Mouse (Mus musculus) thymus, postnatal 10 days (tissue): ENCODE results near the gene Fbxl18.
"Not testable (repeated sequence)": the region's sequence is repeated elsewhere in the genome, so short reads cannot be mapped to it uniquely, and the experiment has no call there.

ENCODE experiments used
- DNase-seq, 2 experiments: peaks; one replicate each; pipeline ENCODE4 v3.0.0; 2021; ENCODE audit warnings: low spot score in 2 of 2

Fbxl18 gene

DNA sequence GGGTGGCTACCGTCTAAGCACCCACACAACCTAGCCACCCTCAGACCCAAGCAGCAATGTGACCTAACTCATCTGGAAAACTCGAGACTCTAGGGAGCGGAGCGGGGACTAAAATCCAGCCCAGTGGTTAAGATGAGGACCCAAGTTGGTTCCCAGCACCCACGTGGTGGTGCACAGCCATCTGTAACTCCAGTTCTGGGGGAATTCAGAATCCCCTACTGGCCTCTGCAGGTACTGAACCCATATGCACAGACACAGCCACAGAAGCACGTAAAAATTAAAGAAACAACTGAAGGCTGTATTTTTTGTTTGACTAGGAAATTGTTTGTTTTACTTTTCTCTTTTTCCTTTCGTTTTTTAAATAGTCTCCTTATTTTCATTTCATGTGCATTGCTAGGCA, 21.5 kb downstream of the Fbxl18 start:
- DNase-seq: no peak

DNA sequence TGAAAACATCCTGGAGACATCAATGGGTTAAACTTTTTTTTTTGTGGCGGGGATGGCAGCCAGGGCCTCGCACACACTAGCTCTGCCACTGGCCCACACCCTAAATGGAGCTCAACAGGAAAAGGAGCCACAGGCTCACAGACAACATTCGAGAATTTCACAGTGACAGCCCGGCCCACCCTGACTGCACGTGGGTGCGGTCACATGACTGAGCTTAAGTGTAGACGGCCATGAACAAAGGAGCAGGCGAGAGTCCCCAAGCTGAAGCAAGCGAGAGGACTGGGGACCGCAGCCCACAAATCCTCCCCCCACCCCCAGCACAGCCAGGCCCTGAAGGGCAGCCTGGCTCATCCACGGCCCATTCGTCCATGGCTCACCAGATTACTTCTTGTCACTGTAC, 23.5 kb downstream of the Fbxl18 start:
- DNase-seq: no peak

DNA sequence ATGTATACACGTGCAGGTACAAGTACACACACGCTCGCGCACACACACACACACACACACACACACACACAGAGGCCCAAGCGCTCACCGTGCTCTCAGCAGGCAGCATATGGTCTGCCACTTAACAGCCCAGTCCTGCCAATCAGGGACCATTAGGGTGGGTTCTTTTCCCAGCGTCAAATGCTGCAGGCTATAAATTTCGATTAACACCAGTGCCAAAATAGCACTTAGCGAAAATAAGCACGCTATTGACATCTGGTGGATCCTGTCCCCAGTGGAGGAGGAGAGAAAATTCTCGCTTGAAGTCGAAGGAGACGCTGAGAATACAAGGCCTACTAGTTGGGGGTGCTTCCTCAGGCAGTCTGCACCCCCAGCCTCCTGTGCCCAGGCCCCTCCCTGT, 25.8 kb downstream of the Fbxl18 start:
- DNase-seq: no peak

DNA sequence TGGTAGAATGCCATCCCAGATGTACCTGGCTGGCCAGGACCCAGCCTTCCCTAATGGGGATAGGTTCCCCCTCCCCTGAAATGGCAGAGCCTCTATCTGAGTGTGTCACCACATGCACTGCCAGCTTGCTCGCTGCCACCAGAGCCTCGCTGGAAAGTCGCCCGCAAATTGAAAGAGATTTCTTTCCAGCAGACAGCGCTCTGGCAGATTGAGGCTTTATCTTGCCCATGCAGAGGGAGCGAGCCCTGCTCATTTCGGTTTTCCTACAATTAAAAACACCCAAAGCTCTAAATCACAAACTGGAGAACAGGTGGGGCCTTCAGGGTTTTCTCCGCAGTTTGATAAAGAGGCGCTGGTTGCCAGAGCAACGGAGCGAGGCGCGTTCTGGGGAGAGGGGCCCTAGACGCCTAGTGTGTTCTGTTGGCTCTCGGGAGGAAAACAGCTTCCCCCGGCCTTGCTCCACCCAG, 37.4 kb downstream of the Fbxl18 start:
- DNase-seq: no peak

DNA sequence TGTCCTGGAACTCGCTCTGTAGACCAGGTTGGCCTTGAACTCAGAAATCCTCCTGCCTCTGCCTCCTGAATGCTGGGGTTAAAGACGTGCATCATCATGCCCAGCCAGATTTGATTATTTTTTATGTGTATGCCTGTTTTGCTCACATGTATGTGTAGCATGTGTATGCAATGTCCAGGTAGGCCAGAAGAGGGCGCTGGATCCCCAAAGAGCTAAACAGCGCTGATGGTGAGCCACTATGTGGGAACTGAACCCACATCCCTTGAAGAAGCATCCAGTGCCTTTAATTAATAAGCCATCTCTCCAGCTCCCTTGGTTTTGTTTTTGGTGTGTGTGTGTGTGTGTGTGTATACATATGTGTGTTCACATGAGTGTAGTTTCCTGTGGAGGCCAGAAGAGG, 38.8 kb downstream of the Fbxl18 start:
- no peak for DNase-seq

DNA sequence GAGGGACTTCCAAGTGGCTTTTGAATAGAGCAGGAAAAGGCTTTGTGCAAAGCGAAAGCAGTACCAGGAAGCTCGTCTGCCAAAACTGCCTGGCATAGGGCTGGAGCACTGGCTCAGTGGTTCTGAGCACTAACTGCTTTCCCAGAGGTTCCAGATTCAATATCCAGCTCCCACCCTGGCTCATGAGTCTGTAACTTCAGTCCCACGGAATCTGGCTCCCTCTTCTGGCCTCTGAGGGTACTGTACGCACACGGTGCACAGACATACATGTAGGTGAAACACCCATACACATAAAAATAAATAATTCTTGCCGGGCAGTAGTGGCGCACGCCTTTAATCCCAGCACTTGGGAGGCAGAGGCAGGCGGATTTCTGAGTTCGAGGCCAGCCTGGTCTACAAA, 40.3 kb downstream of the Fbxl18 start:
- no peak for DNase-seq

DNA sequence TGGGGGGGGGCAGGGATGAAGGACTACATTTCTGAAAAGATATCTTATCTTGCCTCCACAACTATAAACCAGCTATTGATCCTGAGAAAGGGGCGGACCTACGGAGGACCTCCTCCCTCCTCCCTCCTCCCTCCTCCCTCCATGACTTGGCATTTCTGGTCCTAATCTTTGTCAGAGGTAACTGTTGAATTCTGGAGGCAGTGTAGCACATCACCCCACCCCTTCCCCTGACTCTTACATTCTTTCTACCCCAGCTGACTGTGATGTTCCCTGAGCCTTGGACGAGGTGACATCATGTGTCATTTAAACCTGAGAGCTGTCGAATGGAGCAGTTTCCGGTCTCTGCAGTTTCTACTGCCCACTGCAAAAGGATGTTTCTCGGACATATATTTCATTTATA, 41.6 kb downstream of the Fbxl18 start:
- no peak for DNase-seq

DNA sequence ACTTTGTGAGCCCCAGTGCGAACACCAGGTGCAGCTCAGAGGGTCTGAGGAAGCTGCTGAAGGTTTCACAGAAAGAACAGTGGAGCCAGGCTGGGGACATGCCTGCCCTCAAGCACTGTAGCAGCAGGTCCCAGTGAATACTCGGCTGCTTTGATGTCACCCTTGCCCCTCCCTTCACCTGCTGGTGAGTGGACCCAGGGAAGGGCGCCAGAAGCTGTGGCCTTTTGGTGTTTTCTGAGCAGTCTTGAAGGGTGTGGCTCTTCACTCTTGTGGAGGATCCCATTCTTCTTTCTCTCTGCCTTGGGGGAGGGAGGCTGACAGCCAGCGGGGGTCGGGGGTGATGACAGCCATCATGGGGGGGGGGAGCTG, 43.6 kb downstream of the Fbxl18 start:
- no peak for DNase-seq

DNA sequence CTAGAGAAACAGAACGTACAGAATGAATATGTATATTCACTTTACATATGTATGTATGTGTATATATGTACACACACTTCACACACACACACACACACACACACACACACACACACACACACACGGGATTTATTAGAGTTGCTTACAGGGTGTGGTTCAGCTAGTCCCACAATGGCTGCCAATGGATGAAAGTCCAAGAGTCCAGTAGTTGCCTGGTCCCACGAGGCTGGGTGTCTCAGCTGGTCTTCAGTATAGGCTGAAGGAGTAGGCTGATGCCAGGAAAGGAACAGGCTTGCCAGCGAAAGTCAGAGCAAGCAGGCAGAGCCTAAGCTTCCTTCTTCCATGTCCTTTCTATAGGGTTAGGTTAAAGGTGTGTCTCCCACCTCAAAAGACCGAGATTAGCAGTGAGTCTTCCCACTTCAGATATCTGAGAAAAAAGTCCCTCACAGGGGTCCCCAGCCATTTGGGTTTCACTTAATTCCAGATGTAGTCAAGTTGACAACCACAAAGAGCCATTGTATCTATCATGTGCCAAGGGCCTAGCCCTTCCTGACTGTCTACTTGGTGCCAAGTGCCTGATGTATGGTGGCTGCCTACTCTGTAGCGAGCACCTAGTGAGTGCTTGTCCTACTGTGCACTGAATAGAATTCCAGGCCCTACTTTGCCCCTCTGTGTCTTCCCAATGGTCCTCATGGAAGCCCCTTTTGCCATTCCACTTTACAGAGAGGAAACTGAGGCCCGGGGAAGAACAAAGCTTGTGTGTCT, 44.1 kb downstream of the Fbxl18 start:
- DNase-seq: no peak

DNA sequence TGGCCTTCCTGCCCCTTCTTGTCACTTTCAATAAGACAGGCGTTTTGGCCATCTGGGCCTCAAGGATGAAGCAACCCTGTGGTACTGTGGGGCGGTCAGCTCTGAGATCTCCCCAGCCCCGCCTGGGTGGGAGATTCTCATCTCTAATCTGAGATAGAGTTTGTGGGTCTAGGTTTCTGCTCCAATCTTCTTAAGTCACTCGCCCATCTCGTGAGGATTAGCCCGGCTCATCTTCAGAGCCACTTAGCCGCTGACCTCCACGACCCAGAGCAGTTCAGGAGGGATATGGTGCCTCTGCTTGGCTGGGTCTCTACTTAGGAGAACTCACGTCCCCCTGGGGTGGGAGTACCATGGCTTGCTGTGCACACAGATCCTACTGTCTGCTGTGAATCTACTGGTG, 44.7 kb downstream of the Fbxl18 start:
- DNase-seq: no peak

DNA sequence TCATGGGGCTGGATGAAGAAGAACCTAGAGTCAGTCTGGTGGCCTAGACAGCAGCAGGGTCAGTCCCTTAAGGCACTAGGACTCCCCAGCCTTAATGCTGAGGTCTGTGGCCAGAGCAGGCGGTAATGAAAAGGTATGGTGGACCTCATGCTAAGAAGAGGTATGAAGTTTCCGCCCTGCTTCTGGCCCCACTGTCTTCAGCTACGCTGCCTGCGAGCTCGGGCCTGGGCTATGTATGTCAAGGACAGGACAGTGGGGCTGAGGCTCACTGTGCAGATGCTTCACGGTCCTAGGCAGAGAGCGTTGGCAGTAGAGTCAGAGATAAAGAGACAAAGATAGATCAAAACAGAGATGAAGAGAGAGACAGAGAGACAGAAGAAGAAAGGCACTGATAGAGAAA, 46.3 kb downstream of the Fbxl18 start:
- DNase-seq: no peak

DNA sequence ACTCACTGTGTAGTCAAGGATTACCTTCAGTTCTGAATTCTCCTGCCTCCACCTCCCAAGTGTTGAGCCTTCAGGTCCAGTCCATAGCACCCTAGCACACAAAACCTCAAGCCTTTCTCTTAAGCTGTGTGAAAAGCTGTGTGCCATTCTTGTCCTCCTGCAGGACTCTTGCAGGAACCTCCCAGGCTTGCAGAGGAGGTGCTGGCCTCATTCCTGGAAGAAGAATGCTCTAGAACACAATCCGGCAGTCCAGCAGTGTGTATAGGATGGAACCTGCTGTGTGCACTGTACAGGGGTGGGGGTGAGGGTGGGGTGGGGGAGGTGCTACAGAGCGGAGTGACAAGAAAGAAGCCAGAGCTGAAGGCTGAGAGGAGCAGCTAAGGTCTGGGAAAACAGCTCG, 47.1 kb downstream of the Fbxl18 start:
- no peak for DNase-seq

DNA sequence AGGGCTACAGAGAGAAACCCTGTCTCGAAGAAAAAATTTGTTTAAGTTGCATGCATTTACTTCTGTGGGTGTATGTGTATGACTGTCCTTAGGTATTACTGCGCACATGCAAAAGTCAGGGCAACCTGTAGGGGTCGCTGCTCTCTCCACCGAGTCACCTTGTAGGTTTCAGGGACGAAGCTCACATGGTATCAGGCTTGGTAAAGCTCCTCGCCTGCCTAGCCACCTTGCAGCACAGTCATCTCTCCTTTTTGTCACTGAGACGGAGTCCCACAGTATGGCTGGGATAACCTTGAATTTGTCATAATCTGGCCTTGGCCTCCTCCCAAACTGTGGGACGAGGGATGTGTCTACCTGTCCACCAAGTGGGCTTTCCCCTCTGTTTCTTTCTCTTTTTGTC, 50.8 kb downstream of the Fbxl18 start:
- DNase-seq: no peak

DNA sequence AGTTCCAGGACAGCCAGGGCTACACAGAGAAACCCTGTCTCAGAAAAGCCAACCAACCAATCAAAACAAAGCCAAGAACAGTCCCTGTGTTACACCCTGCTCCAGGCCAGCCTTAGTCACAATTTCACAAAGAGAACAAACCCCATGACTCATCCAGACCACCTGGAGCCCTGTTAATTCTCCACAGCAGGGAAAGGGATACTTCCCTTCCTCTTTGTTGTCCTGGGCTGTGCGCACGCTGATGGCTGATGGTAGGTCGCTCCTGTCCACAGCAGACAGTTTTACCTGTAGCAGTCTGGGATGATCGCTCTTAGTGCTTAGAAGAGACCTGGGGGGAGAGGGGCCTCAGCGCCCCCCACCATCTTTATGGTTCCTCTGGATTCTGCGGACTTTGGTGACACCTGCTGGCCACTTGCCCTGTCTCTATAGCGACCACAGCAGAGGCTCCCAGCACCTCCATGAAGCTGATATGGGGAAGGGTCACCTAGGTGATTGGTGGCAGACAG, 53.0 kb downstream of the Fbxl18 start:
- DNase-seq: no peak

DNA sequence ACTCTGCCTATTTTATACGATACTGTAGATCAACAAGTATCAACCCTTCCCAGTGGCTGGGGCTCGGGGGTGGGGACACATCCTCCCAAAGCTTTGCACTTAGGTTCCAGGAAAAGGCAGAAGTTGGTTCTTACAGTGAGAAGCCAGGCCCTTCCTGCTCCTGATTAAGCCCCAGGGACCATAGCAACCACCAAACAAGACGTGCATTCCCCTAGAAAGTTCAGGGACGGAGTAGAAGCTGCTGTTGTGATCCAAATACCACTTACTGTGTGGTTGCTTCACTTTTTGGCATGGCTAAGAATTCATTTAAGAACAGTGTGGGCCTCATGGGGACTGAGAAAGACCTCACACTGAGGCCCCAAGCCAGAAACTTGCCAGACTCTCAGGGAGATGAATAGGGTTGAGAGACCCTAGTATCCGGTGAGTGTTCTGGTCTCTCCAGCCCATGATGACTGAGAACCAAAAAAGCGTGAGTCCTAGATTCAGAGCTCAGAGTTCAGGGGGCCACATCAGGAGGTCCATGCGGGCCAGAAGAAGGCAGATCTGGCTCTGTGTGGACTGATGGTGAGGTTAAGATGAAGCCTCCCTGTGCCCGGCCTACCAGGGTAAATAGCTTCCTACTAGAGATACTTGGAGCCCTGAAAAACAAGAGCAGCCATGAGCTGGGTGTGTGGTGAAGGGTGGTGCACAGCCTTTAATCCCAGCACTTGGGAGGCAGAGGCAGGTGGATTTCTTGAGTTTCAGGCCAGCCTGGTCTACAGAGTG, 53.7 kb downstream of the Fbxl18 start:
- DNase-seq: no peak

DNA sequence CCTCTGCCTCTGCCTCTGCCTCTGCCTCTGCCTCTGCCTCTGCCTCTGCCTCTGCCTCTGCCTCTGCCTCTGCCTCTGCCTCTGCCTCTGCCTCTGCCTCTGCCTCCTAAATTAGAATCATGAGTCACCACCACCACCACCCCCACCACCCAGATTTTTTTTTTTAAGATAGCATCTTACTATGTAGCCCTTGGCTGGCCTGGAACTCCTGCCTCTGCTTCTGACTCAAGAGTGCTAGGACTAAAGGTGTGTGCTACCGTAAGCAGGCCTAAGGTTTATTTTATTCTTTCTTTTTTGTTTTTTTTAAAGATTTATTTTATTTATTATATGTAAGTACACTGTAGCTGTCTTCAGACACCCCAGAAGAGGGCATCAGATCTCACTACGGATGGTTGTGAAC, 57.8 kb downstream of the Fbxl18 start:
- DNase-seq: not testable (repeated sequence)

DNA sequence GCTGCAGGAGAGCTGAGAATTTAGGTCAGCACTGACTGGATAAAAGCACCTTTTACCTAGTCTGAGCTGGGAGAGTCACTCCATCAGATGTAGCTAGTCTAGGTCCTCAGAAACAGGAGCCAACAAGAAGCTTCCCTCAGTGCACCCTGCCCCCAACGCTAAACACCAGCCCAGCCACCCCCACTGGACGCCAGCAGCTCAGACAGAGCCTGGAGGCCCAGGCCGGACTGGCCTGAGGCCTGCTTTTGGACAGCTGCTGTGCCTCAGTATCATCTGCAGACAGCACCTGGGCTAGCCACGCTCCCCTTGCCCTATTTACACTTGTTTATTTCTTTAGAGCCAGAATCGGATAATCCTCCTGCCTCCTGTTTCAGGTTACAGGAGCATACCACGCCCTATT, 58.3 kb downstream of the Fbxl18 start:
- DNase-seq: no peak

DNA sequence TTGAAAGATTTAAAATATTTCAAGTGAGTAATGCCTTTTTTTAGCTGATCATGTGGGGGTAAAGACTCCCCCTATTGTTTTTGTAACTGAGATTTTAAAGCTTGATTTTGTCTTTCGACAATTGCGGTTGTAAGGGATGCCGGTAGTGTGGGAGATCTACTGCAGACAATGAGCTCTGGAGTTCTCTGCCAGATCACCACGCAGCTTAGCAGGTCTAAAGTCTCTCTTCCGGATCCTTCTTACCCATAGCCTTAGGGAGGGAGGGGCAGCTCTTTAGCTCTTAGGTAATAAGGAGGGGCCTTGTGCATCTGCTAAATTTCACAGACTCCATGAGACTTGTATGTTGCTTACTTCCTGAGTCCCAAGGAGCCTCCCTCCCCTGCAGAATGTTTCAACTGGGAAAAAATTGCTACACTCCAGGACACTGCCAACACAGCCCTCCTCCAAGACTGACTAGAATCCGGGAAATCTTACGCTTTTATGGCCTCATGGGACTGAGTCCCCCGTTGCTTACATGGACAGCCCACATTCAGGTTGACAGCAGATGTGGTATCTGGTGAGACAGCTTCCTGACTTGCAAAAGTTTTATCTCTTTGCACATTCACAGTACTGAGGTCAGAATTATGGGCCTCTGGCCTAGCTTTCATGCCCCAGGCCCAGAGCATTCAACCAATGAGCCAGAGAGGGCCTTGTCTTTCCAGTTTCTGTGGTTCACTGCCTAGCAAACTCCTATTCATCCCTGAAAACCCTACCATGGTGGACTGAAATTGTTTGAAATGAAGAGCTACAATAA, 61.4 kb downstream of the Fbxl18 start:
- DNase-seq: no peak

DNA sequence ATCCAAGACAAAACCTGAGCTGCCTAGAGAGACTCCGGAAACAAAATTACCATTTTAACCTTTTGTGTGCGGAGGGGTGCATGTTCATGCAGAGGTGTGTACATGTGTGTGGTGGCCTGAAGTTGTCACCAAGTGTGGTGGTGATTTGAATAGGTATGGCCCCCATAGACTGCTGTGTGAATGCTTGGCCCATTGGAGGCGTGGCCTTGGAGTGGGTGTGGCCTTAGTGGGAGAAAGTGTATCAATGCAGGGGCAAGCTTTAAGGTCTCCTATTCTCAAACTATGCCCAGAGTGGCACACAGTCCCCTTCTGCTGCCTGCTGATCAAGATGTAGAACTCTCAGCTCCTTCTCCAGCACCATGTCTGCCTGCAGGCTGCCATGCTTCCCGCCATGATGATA, 69.1 kb downstream of the Fbxl18 start:
- no peak for DNase-seq

DNA sequence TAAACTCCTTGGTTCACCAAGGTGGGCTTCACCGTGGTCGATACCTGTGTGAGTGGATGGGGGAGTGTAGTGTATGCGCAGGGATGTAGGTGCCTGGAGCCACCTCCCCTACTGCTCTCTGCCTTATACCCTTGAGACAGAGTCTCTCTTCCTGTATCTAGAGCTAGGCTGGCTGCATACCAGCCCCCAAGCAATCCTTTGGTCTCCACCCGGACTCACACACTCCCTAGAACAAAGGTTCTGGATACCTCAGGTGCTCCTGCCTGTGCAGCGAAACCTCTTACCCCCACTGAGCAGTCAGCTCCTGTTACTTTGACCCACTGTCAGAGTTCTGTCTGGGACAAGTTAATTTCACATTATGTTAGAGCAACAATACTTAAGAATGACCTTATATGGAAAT, 69.6 kb downstream of the Fbxl18 start:
- DNase-seq: no peak

DNA sequence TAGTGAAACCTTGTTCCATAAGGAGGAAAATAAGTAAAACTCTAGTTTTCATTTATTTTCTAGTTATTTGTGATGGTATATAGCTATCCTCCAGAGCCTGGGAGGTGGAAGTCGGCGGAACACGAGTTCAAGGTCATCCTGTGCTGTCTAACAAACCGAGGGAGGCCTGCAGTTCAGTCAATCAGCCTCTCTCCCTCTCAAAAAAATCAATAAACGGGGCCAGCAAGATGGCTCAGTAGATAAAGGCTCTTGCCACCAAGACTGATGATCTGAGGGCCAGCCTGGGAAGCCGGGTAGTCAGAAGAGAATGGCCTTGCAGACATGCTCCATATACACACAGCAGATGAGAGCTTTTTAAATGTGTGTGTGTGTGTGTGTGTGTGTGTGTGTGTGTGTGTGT, 71.1 kb downstream of the Fbxl18 start:
- no peak for DNase-seq
